Mouse (Mus musculus): ENCODE results near the gene Gabrg3. TPM values are rescaled to one million over a fixed set of nuclear protein-coding genes. Genes with fewer than 3 reads are reported as not detected.

The Gabrg3 gene
- 0.04 TPM in 1 of 2 replicates, not detected in the other for polyA plus RNA-seq (2015; fragmentation: Nextera tagmentation; extraction: Ambion mirVana)

GRCm38 (mm10) chr7:57386517-57387340, at the start of gene Gabrg3:
Gene Gabrg3 (minus strand): TSS chr7:57387188.
- Histone ChIP-seq H3K27me3 (ENCODE audit: control insufficient read depth, insufficient read depth, low read depth, low read length) (peaks cover 18% of the 10 kb centered on the region), H3K9me3 (replicated peaks; ENCODE audit: control insufficient read depth, low read length) (no peaks in the 10 kb centered on the region), H3K9ac (ENCODE audit: low read depth, low read length) (no peak within 1 kb of the TSS), H3K4me3 (ENCODE audit: low read depth, low read length) (0 out of 2 replicates have a peak within 1 kb of the TSS, but pooled peaks have one; percentile 11), H3K4me1 (ENCODE audit: control insufficient read depth, low read depth, low read length) (no peaks in the 10 kb centered on the region), H3K27ac (ENCODE audit: low read length) (no peak within 1 kb of the TSS), H3K4me2 (ENCODE audit: low read depth, low read length) (no peak within 1 kb of the TSS), H3K36me3 (ENCODE audit: control insufficient read depth, insufficient read depth) (no peaks in the 10 kb centered on the region)
- no peak for ATAC-seq (ENCODE audit: low read depth)
- 2% methylated on average over 71 of the region's 71 CpGs for WGBS (ENCODE audit: insufficient replicate concordance)

- H3K9ac ChIP-seq (ENCODE audit: low read depth, low read length) = no peak overlapping the region
- H3K4me1 ChIP-seq (ENCODE audit: control insufficient read depth, low read depth, low read length) = no peaks in the 10 kb centered on the region
- H3K27ac ChIP-seq (ENCODE audit: low read length) = no peak overlapping the region
- no peak overlapping the region for H3K4me3 ChIP-seq (ENCODE audit: low read depth, low read length)
- ATAC-seq (ENCODE audit: low read depth) = no peak
- H3K27me3 ChIP-seq (ENCODE audit: control insufficient read depth, insufficient read depth, low read depth, low read length) = no peaks in the 10 kb centered on the region
- no peaks in the 10 kb centered on the region for H3K36me3 ChIP-seq (ENCODE audit: control insufficient read depth, insufficient read depth)
- no peak overlapping the region for H3K4me2 ChIP-seq (ENCODE audit: low read depth, low read length)
- WGBS (ENCODE audit: insufficient replicate concordance) = 61% methylated on average over 1 of the region's 1 CpGs
- H3K9me3 ChIP-seq (replicated peaks; ENCODE audit: control insufficient read depth, low read length) = no peaks in the 10 kb centered on the region
Measured at GRCm38 (mm10) chr7:57422675-57423074, 35.7 kb upstream of the Gabrg3 start.

DNA sequence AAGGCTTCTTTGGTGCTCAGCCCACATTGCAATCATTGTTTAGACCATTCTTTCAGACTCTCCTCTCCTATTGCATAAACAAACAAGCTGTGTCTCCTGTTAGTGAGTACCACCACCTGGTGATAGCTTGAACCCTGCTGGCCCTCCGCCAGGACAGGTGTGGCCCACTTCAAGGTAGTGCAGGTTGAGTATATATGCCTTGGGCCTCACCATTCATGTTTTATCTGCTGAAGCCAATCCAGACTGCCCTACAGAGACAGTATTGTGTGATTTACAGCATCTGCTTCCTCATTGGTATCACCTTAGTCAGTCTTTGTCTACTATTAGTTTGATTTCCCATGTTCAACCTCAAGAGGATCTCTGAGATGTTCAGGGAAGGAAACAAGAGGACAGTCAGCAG, 34.1 kb upstream of the Gabrg3 start:
- Histone ChIP-seq H3K27me3 (ENCODE audit: control insufficient read depth, insufficient read depth, low read depth, low read length) (no peaks in the 10 kb centered on the region), H3K9me3 (replicated peaks; ENCODE audit: control insufficient read depth, low read length) (no peaks in the 10 kb centered on the region), H3K4me1 (ENCODE audit: control insufficient read depth, low read depth, low read length) (no peaks in the 10 kb centered on the region), H3K4me2 (ENCODE audit: low read depth, low read length) (no peak overlapping the region), H3K4me3 (ENCODE audit: low read depth, low read length) (no peak overlapping the region), H3K36me3 (ENCODE audit: control insufficient read depth, insufficient read depth) (no peaks in the 10 kb centered on the region), H3K9ac (ENCODE audit: low read depth, low read length) (no peak overlapping the region), H3K27ac (ENCODE audit: low read length) (no peak overlapping the region)
- no peak for ATAC-seq (ENCODE audit: low read depth)
- 59% methylated on average over 1 of the region's 1 CpGs for WGBS (ENCODE audit: insufficient replicate concordance)

DNA sequence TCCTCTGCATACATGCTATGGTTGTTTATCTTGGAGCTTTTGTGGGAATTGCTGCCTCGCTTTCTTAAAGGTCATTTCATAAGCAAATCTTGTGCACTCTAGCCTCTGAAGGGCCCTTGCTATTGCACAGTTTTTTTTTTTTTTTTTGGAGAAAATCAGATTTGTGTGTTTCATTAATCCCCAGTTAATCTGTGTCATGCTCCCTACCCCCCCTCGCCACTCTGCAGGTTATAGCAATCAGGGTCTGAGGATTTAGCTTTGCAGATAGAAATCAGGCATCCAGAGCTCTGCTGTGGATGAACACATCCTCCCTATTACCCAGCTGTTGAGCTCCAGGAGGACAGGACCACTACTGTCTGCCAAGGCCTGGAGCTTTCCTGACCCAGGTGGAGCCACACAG, 32.4 kb upstream of the Gabrg3 start, which contains the start of gene Gabrb3:
Gabrb3 (plus strand) TSS at position 301 of the 400 bp plus-strand sequence.
- Histone ChIP-seq H3K4me2 (ENCODE audit: low read depth, low read length) (no peak within 1 kb of the TSS), H3K27me3 (ENCODE audit: control insufficient read depth, insufficient read depth, low read depth, low read length) (no peaks in the 10 kb centered on the region), H3K4me1 (ENCODE audit: control insufficient read depth, low read depth, low read length) (no peaks in the 10 kb centered on the region), H3K9ac (ENCODE audit: low read depth, low read length) (no peak within 1 kb of the TSS), H3K9me3 (replicated peaks; ENCODE audit: control insufficient read depth, low read length) (no peaks in the 10 kb centered on the region), H3K27ac (ENCODE audit: low read length) (no peak within 1 kb of the TSS), H3K4me3 (ENCODE audit: low read depth, low read length) (no peak within 1 kb of the TSS), H3K36me3 (ENCODE audit: control insufficient read depth, insufficient read depth) (no peaks in the 10 kb centered on the region)
- ATAC-seq (ENCODE audit: low read depth) = no peak
- WGBS (ENCODE audit: insufficient replicate concordance) = 52% methylated on average over 2 of the region's 2 CpGs

- Histone ChIP-seq H3K4me2 (ENCODE audit: low read depth, low read length) (no peak overlapping the region), H3K27ac (ENCODE audit: low read length) (no peak overlapping the region), H3K4me1 (ENCODE audit: control insufficient read depth, low read depth, low read length) (no peaks in the 10 kb centered on the region), H3K9ac (ENCODE audit: low read depth, low read length) (no peak overlapping the region), H3K27me3 (ENCODE audit: control insufficient read depth, insufficient read depth, low read depth, low read length) (no peaks in the 10 kb centered on the region), H3K4me3 (ENCODE audit: low read depth, low read length) (no peak overlapping the region), H3K36me3 (ENCODE audit: control insufficient read depth, insufficient read depth) (no peaks in the 10 kb centered on the region), H3K9me3 (replicated peaks; ENCODE audit: control insufficient read depth, low read length) (no peaks in the 10 kb centered on the region)
- 23% methylated on average over 1 of the region's 1 CpGs for WGBS (ENCODE audit: insufficient replicate concordance)
- no peak for ATAC-seq (ENCODE audit: low read depth)
Measured at GRCm38 (mm10) chr7:57412896-57413295, 25.9 kb upstream of the Gabrg3 start.

- Histone ChIP-seq H3K9me3 (replicated peaks; ENCODE audit: control insufficient read depth, low read length) (no peaks in the 10 kb centered on the region), H3K27me3 (ENCODE audit: control insufficient read depth, insufficient read depth, low read depth, low read length) (no peaks in the 10 kb centered on the region), H3K4me3 (ENCODE audit: low read depth, low read length) (no peak overlapping the region), H3K36me3 (ENCODE audit: control insufficient read depth, insufficient read depth) (no peaks in the 10 kb centered on the region), H3K4me1 (ENCODE audit: control insufficient read depth, low read depth, low read length) (no peaks in the 10 kb centered on the region), H3K27ac (ENCODE audit: low read length) (no peak overlapping the region), H3K4me2 (ENCODE audit: low read depth, low read length) (no peak overlapping the region), H3K9ac (ENCODE audit: low read depth, low read length) (no peak overlapping the region)
- WGBS (ENCODE audit: insufficient replicate concordance) = 58% methylated on average over 4 of the region's 4 CpGs
- no peak for ATAC-seq (ENCODE audit: low read depth)
Measured at GRCm38 (mm10) chr7:57411163-57411562, 24.2 kb upstream of the Gabrg3 start.

- no peak for ATAC-seq (ENCODE audit: low read depth)
- Histone ChIP-seq H3K4me1 (ENCODE audit: control insufficient read depth, low read depth, low read length) (no peaks in the 10 kb centered on the region), H3K9ac (ENCODE audit: low read depth, low read length) (no peak overlapping the region), H3K4me2 (ENCODE audit: low read depth, low read length) (no peak overlapping the region), H3K36me3 (ENCODE audit: control insufficient read depth, insufficient read depth) (no peaks in the 10 kb centered on the region), H3K4me3 (ENCODE audit: low read depth, low read length) (no peak overlapping the region), H3K27me3 (ENCODE audit: control insufficient read depth, insufficient read depth, low read depth, low read length) (no peaks in the 10 kb centered on the region), H3K27ac (ENCODE audit: low read length) (no peak overlapping the region), H3K9me3 (replicated peaks; ENCODE audit: control insufficient read depth, low read length) (no peaks in the 10 kb centered on the region)
- 51% methylated on average over 4 of the region's 4 CpGs for WGBS (ENCODE audit: insufficient replicate concordance)
Measured at GRCm38 (mm10) chr7:57393551-57393950, 6.6 kb upstream of the Gabrg3 start.

- no peaks in the 10 kb centered on the region for H3K36me3 ChIP-seq (ENCODE audit: control insufficient read depth, insufficient read depth)
- no peaks in the 10 kb centered on the region for H3K4me1 ChIP-seq (ENCODE audit: control insufficient read depth, low read depth, low read length)
- no peak overlapping the region for H3K4me2 ChIP-seq (ENCODE audit: low read depth, low read length)
- H3K27me3 ChIP-seq (ENCODE audit: control insufficient read depth, insufficient read depth, low read depth, low read length) = peaks cover 18% of the 10 kb centered on the region
- no peak overlapping the region for H3K27ac ChIP-seq (ENCODE audit: low read length)
- no peak for ATAC-seq (ENCODE audit: low read depth)
- H3K9me3 ChIP-seq (replicated peaks; ENCODE audit: control insufficient read depth, low read length) = no peaks in the 10 kb centered on the region
- 24% methylated on average over 4 of the region's 4 CpGs for WGBS (ENCODE audit: insufficient replicate concordance)
- no peak overlapping the region for H3K4me3 ChIP-seq (ENCODE audit: low read depth, low read length)
- no peak overlapping the region for H3K9ac ChIP-seq (ENCODE audit: low read depth, low read length)
Measured at GRCm38 (mm10) chr7:57390046-57390445, 3.1 kb upstream of the Gabrg3 start.

- Histone ChIP-seq H3K4me3 (ENCODE audit: low read depth, low read length) (no peak overlapping the region), H3K9me3 (replicated peaks; ENCODE audit: control insufficient read depth, low read length) (no peaks in the 10 kb centered on the region), H3K27me3 (ENCODE audit: control insufficient read depth, insufficient read depth, low read depth, low read length) (peaks cover 18% of the 10 kb centered on the region), H3K4me1 (ENCODE audit: control insufficient read depth, low read depth, low read length) (no peaks in the 10 kb centered on the region), H3K27ac (ENCODE audit: low read length) (no peak overlapping the region), H3K36me3 (ENCODE audit: control insufficient read depth, insufficient read depth) (no peaks in the 10 kb centered on the region), H3K4me2 (ENCODE audit: low read depth, low read length) (no peak overlapping the region), H3K9ac (ENCODE audit: low read depth, low read length) (no peak overlapping the region)
- 14% methylated on average over 6 of the region's 6 CpGs for WGBS (ENCODE audit: insufficient replicate concordance)
- no peak for ATAC-seq (ENCODE audit: low read depth)
Measured at GRCm38 (mm10) chr7:57387341-57387654, 310 bp upstream of the Gabrg3 start.
